Mouse (Mus musculus) heart, postnatal 0 days (tissue): ENCODE results near the gene Sema6d.

Source experiments
- CTCF ChIP-seq: IDR thresholded peaks from 2 replicates; pipeline ENCODE4 v1.5.1; 2016; ENCODE audit warnings: antibody characterized with exemption, control low read depth, low read depth
- EP300 ChIP-seq: IDR thresholded peaks from 2 replicates; pipeline ENCODE4 v1.6.1; 2016; ENCODE audit warnings: antibody characterized with exemption, low read depth

- TF ChIP-seq CTCF (no peak), EP300 (no peak)
Observed at GRCm38 (mm10) chr2:124201493-124201892, 111.7 kb downstream of the Sema6d start.
